Mouse (Mus musculus) forebrain, embryonic 16.5 days (tissue): Measurements from ENCODE around the gene Cnst. TPM values are rescaled to one million over a fixed set of nuclear protein-coding genes. Genes with fewer than 3 reads are reported as not detected.

Experiments used
- ATAC-seq: fragments of 200-750 bp; cut with Nextera tagmentation; 2 replicates; pipeline ENCODE4 v1.8.0; 2017; ENCODE audit warnings: mild to moderate bottlenecking, moderate library complexity
- H3K27ac ChIP-seq: fragments of 300-500 bp; sonication (generic); 2 replicates; pipeline ENCODE4 v1.5.1; 2014; ENCODE audit warnings: low read length, control low read depth
- H3K27me3 ChIP-seq: fragments of 300-500 bp; sonication (generic); replicated peaks from 2 replicates; pipeline ENCODE4 v1.6.1; 2014; ENCODE audit warnings: low read length; ENCODE audit not compliant: control insufficient read depth, insufficient read depth
- H3K36me3 ChIP-seq: fragments of 300-500 bp; sonication (generic); 2 replicates; pipeline ENCODE4 v1.6.1; 2014; ENCODE audit not compliant: control insufficient read depth, insufficient read depth
- H3K4me1 ChIP-seq: fragments of 300-500 bp; sonication (generic); replicated peaks from 2 replicates; pipeline ENCODE4 v1.6.1; 2014; ENCODE audit warnings: low read length; ENCODE audit not compliant: control insufficient read depth, insufficient read depth
- H3K4me2 ChIP-seq: fragments of 300-500 bp; sonication (generic); 2 replicates; pipeline ENCODE4 v1.6.1; 2014; ENCODE audit warnings: mild to moderate bottlenecking, low read length, control low read depth
- H3K4me3 ChIP-seq: fragments of 300-500 bp; sonication (generic); replicated peaks from 2 replicates; pipeline ENCODE4 v1.5.1; 2014; ENCODE audit warnings: mild to moderate bottlenecking, low read length, control low read depth
- H3K9ac ChIP-seq: fragments of 300-500 bp; sonication (generic); replicated peaks from 2 replicates; pipeline ENCODE4 v1.6.1; 2014; ENCODE audit warnings: low read depth, low read length, control low read depth
- H3K9me3 ChIP-seq: fragments of 300-500 bp; sonication (generic); 2 replicates; pipeline ENCODE4 v1.6.1; 2016; ENCODE audit warnings: low read length; ENCODE audit not compliant: control insufficient read depth
- WGBS: fragments of 180-500 bp; shearing (Covaris S2); extraction: QIAGEN DNeasy Blood & Tissue Kit; methylation state at CpG from one replicate; pipeline ENCODE4 v1.1.7; 2014; 5-methylcytosine and 5-hydroxymethylcytosine counted together
- polyA plus RNA-seq: library from polyadenylated mRNA; unstranded; fragments of >200 nt; fragmentation: Nextera tagmentation; extraction: Ambion mirVana; gene quantifications from 2 replicates; pipeline ENCODE4 v1.2.1, GENCODE M21; 2015

Gene Cnst
- polyA plus RNA-seq, 1 experiment from 2014 or later, result 32.4 TPM

- Histone ChIP-seq H3K4me1 (peaks cover 22% of the 10 kb centered on the region), H3K9ac (no peak overlapping the region), H3K4me2 (no peak overlapping the region), H3K27ac (no peak overlapping the region), H3K4me3 (no peak overlapping the region), H3K27me3 (no peaks in the 10 kb centered on the region), H3K9me3 (no peaks in the 10 kb centered on the region), H3K36me3 (0 out of 2 replicates have a peak, but pooled peaks cover 2% of the 10 kb centered on the region)
- ATAC-seq, result no peak
- WGBS, result 95% methylated on average over 3 of the region's 3 CpGs
These were observed 36.9 kb downstream of the Cnst start for GRCm38 (mm10) chr1:179583090-179583489.

- ATAC-seq, result no peak
- 0 out of 2 replicates have a peak, but pooled peaks cover 2% of the 10 kb centered on the region for H3K36me3 ChIP-seq
- H3K9me3 ChIP-seq, result no peaks in the 10 kb centered on the region
- no peaks in the 10 kb centered on the region for H3K27me3 ChIP-seq
- WGBS, result 93% methylated on average over 4 of the region's 4 CpGs
- no peak overlapping the region for H3K27ac ChIP-seq
- no peak overlapping the region for H3K4me2 ChIP-seq
- no peak overlapping the region for H3K4me3 ChIP-seq
- H3K9ac ChIP-seq, result no peak overlapping the region
- H3K4me1 ChIP-seq, result peaks cover 27% of the 10 kb centered on the region
These were observed 38.0 kb downstream of the Cnst start for GRCm38 (mm10) chr1:179584220-179584619.

GRCm38 (mm10) chr1:179585646-179586045 is 39.5 kb downstream of the Cnst start:
- Histone ChIP-seq H3K4me1 (peaks cover 29% of the 10 kb centered on the region), H3K27ac (no peak overlapping the region), H3K36me3 (no peaks in the 10 kb centered on the region), H3K9ac (no peak overlapping the region), H3K9me3 (no peaks in the 10 kb centered on the region), H3K4me2 (no peak overlapping the region), H3K27me3 (no peaks in the 10 kb centered on the region), H3K4me3 (no peak overlapping the region)
- WGBS, result 82% methylated on average over 9 of the region's 9 CpGs
- ATAC-seq, result no peak

GRCm38 (mm10) chr1:179586430-179587095 is 40.4 kb downstream of the Cnst start:
- no peaks in the 10 kb centered on the region for H3K36me3 ChIP-seq
- H3K9me3 ChIP-seq, result no peaks in the 10 kb centered on the region
- WGBS, result 58% methylated on average over 3 of the region's 3 CpGs
- H3K27me3 ChIP-seq, result no peaks in the 10 kb centered on the region
- H3K27ac ChIP-seq, result no peak overlapping the region
- no peak overlapping the region for H3K4me3 ChIP-seq
- peaks cover 28% of the 10 kb centered on the region for H3K4me1 ChIP-seq
- H3K9ac ChIP-seq, result no peak overlapping the region
- no peak overlapping the region for H3K4me2 ChIP-seq
- no peak for ATAC-seq

GRCm38 (mm10) chr1:179588230-179588629 is 42.1 kb downstream of the Cnst start:
- no peaks in the 10 kb centered on the region for H3K27me3 ChIP-seq
- H3K9ac ChIP-seq, result no peak overlapping the region
- no peak overlapping the region for H3K4me3 ChIP-seq
- no peaks in the 10 kb centered on the region for H3K36me3 ChIP-seq
- no peak overlapping the region for H3K4me2 ChIP-seq
- 43% methylated on average over 4 of the region's 4 CpGs for WGBS
- peak; percentile 83 for ATAC-seq
- H3K27ac ChIP-seq, result peak overlapping the region; percentile 65
- H3K9me3 ChIP-seq, result no peaks in the 10 kb centered on the region
- peaks cover 28% of the 10 kb centered on the region for H3K4me1 ChIP-seq

GRCm38 (mm10) chr1:179591639-179592038 is 45.5 kb downstream of the Cnst start:
- WGBS, result 67% methylated on average over 12 of the region's 12 CpGs
- Histone ChIP-seq H3K27me3 (no peaks in the 10 kb centered on the region), H3K27ac (peak overlapping the region; percentile 66), H3K4me2 (0 out of 2 replicates have a peak overlapping the region, but pooled peaks have one; percentile 4), H3K36me3 (no peaks in the 10 kb centered on the region), H3K4me3 (no peak overlapping the region), H3K4me1 (peaks cover 25% of the 10 kb centered on the region), H3K9ac (no peak overlapping the region), H3K9me3 (no peaks in the 10 kb centered on the region)
- ATAC-seq, result peak; percentile 74

- no peak for ATAC-seq
- Histone ChIP-seq H3K9me3 (no peaks in the 10 kb centered on the region), H3K9ac (no peak overlapping the region), H3K4me3 (no peak overlapping the region), H3K4me1 (peaks cover 25% of the 10 kb centered on the region), H3K36me3 (no peaks in the 10 kb centered on the region), H3K27ac (peak overlapping the region; percentile 66; the same call in 1 of the 2 replicates), H3K27me3 (no peaks in the 10 kb centered on the region), H3K4me2 (no peak overlapping the region)
- 95% methylated on average over 2 of the region's 2 CpGs for WGBS
These were observed 46.0 kb downstream of the Cnst start for GRCm38 (mm10) chr1:179592143-179592542.

GRCm38 (mm10) chr1:179592972-179593371 is 46.8 kb downstream of the Cnst start:
- Histone ChIP-seq H3K27ac (no peak overlapping the region), H3K4me1 (peaks cover 22% of the 10 kb centered on the region), H3K27me3 (no peaks in the 10 kb centered on the region), H3K4me2 (no peak overlapping the region), H3K36me3 (no peaks in the 10 kb centered on the region), H3K4me3 (no peak overlapping the region), H3K9ac (no peak overlapping the region), H3K9me3 (no peaks in the 10 kb centered on the region)
- 73% methylated on average over 7 of the region's 7 CpGs for WGBS
- no peak for ATAC-seq

GRCm38 (mm10) chr1:179598386-179598785 is 52.2 kb downstream of the Cnst start:
- WGBS, result 89% methylated on average over 6 of the region's 6 CpGs
- no peak overlapping the region for H3K4me2 ChIP-seq

More at GRCm38 (mm10) chr1:179598386-179598785, 52.2 kb downstream of the Cnst start:
- no peak overlapping the region for H3K27ac ChIP-seq
- H3K27me3 ChIP-seq, result no peaks in the 10 kb centered on the region
- H3K4me3 ChIP-seq, result no peak overlapping the region
- no peaks in the 10 kb centered on the region for H3K9me3 ChIP-seq
- no peak overlapping the region for H3K9ac ChIP-seq
- no peaks in the 10 kb centered on the region for H3K4me1 ChIP-seq
- H3K36me3 ChIP-seq, result no peaks in the 10 kb centered on the region
- ATAC-seq, result no peak
